ENCODE assay signal across 5 mouse cellular contexts in the genomic region with DNA sequence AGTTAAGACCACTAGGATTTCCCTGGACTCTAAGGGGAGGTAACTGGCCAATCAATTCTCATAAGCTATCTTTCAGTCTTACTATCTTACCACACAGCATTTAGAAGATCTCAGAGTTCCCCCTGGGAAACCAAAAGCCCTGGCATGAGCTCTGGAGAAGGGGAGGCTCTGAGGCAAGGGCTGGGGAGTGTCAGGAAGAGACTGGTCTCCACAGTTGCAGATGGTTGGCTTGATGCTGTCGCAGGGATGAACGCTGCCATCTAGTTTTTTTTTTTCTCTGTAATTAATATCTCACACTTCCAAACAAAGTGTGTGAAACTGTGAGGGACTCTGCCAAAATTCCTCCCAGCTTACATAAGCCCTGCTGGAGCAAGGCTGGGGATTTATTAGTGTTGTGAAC. TPM values are rescaled to one million over a fixed set of nuclear protein-coding genes. Genes with fewer than 3 reads are reported as not detected.
"Had no signal": no experiment of that assay in that cellular context is flagged by ENCODE, and none has a peak within 500 bp of the region (broad histone marks: within the 10 kb centered on the region; RNA-seq: fewer than 3 reads in every experiment).

No protein-coding gene starts in this region.

RNA-seq across cellular contexts. Expression of gene Plekhs1, which starts 32.7 kb away (rescaled TPM):
- polyA plus RNA-seq: heart, embryonic 10.5 days; heart, embryonic 12.5 days; heart, embryonic 13.5 days; heart, embryonic 14.5 days; hindbrain, embryonic 11.5 days had no signal
